Mouse (Mus musculus) heart, adult 18-20 months (tissue): ENCODE measurements around the gene Sec63. TPM values are rescaled to one million over a fixed set of nuclear protein-coding genes. Genes with fewer than 3 reads are reported as not detected.

Experiments
- DNase-seq, 2 experiments: peaks; one replicate each; pipeline ENCODE4 v3.0.0; 2021 to 2022; ENCODE audit warnings: mixed read lengths in 1 of 2
- total RNA-seq, 2 experiments: library from RNA; stranded (reverse); gene quantifications; 2 replicates each; pipeline ENCODE4 v1.2.3; 2021

Gene Sec63
- total RNA-seq, 2 experiments from 2014 or later: 29.5 to 37.7 TPM

DNA sequence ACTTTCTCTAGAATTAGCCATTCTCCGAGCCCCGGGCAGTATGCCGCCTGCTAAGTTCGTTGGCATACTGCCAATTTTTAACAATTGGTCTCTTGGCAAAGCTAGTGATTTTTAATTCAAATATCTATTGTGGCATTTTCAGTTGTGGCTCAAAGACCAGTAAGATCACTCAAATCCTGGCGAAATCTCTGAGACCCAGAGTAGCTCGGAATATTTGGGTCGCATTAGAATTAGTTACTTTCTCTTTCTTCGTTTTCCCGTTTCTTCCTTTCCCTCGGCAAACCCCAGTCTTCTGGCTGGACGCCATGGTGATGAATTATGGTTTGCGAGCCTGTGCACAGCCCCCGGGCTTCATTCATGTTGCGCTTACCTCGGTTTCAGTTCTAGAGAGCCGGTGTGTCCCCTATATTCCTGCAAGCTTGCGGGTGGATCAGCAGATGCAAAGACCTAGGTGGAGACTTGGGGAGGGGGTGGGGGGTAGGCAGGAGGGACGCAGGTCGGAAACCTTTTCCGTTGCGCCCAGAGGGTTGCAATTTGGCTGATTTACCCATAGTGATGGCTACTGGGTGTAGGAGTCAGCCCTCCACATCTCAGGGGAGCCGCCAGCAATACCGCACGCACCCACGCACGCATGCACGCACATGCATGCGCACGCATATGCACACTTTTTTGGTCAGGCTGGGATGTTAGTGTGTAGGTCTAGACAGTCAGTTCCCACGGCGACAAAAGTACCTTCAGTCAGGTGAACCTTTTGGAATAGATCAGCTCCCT, 102.5 kb downstream of the Sec63 start:
- DNase-seq: peak; percentile 37 to 70

DNA sequence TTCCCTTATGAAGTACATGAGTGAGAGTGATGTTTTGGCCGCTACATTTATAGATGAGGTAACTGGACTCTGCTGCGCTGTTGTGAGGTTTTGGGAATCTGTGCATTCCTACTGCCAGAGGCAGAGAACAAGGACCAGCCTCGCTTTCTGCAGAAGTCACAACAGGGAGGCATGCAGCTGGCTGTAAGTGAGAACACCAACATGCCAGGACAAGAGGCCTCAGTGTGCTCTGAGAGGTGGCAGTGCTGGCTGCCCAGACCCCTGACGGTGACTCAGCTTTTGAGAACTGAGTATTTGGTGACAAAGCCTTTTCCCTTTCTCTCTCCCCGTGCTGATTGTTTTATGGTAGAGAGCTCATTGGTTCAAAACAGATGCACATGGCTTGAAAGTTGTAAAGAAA, 103.4 kb downstream of the Sec63 start:
- peak in 1 of 2 experiments; percentile 32 for DNase-seq

DNA sequence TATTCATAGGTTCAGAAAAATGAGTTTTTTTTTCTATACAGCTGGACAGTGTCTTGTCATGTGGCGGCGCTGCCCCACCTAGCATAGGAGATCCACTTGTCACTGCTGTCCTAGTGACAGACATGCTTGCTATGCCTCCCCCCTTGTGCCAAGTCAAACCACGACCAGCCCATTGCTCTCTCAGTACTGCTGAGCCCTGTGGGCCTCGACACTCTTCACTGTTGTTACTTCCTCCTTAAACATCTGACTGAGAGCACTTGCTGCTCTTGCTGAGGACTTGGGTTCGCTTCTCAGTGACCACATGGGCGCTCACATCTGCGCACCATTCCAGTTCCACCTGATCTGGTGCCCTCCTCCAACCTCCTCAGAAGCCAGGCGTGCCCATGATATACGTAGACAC, 107.1 kb downstream of the Sec63 start:
- DNase-seq: no peak

DNA sequence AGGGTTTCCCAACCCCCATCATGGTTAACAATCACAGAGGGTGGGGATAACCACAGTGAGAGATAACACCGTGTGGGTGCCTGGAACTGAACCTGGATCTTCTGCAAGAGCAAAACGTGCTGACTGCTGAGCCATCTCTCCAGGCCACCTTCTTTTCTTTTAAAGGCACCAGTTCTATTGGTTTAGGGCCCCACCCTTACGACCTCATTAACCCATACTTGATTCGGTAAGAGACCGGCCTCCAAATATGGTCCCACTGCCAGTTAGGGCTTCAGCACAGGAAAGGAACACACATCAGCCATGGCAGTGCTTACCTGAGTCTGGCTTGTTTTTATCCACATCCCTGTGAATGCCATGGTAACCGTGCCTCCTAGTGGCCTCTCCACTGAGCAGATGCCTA, 108.2 kb downstream of the Sec63 start:
- no peak for DNase-seq

DNA sequence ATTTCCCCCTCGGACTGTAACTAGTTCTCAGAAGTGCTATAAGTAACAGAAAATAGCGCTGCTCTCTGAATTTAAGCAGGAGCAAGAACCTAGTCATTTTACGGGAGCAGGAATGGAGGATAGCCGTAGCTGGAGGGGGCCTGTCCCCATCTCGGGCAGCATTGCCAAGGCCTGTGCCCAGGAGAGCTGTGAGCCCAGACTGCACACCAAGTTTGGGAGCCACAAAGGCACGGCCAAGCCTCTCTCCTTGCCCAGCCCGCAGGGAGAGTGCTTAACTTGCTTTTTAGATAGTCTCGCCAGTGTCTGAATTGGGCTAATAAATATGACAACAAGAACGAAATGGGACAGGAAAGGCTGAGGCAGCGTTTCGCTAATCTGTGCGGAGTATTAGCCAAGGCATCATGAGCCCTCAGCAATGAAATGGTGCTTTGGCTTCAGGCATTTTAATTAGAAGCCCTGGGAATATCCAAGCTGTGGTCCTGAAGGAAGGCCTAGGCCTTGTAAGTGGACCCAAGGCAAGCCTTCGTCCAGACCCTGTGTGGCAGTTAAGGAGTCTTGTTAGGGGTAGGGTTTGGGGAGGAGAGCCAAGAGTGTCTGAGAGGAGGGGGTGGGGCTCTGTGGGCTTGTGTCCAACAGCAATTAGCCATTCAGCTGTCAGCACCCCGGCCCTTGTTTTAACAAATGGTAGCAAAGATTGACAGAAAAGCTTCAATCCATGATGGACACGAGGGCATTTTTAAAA, 111.1 kb downstream of the Sec63 start:
- no peak for DNase-seq

DNA sequence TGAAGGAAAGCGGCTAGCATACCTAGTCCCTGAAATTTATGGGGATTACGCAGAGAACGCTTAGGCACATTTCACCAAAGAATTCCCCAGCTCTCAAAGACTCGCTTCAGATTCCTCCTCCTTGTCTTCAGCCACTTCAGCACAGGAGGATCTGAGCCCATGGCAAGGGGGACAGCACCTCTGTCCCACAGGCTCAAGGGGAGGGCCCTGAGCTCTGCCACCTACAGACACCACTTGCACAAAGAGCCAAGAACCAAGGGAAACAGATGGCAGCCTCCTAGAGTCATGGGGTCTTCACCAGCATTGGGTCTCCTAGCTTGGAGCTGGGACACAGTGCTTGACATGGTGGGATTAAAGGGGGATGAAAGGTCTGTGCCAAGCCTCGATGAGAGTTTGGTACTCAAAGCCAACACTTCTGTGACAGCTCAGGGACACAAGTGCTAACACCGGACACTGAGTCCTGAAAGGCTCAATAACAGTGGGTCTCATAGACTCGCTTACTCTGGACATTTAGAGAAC, 111.8 kb downstream of the Sec63 start:
- no peak for DNase-seq

DNA sequence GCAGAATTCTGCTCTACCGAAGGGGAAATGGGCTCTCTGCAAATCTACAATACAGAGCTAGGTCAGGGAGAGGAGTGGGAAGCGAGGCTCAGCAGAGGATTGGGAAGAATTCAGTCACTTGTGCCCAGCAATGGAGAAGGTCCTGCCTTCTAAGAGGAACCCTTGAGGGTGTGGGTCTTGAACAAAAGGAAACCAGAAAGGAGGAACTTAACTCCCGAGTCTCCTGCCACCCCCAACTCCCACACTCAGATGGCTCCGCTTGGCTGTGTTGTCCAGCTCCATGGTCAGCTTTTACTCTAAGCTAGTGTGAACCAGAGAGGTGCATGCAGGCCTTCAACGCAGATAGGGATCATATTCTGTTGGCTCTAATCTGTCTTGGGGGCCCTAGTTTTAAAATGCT, 114.9 kb downstream of the Sec63 start:
- no peak for DNase-seq

DNA sequence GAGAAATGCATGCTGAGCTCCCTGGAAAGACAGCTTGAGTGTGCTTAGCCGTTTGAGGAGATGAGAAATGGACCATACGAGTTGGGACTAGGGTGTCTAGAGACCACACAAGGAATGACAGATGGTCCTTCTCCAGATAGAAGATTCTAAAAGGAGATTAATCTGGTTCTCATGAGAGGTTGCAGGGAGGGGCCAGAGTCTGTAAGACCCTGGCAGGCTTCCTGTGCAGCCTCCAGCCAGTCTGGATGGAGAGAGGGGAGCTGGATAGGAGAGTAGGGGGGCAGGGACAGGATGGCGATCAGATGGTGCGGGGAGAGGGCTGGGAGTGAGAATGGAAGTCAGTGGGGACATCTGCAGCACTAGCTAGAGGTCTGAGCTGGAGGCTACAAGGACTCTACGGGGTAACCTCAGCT, 118.0 kb downstream of the Sec63 start:
- no peak for DNase-seq

DNA sequence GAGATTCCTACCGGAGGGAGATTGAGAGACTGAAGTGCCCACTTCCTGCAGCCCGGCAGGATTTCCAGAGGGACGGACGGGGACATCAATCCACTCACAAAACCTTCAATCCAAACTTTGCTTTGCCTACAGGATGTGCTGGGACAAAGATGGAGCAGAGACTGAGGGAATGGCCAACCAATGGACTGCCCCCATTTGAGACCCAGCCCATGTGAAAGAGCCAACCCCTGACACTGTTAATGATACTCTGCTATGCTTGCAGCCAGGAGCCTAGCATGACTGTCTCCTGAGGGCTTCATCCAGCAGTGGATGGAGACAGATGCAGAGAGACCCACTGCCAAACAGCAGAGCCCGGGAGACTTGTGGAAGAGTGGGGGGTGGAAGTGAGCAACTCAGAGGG, 118.4 kb downstream of the Sec63 start:
- no peak for DNase-seq

Other genes with a start within 250 kb of the Sec63 start
- not detected for gene Nr2e1, start 177.9 kb upstream of the Sec63 start, total RNA-seq
- 10 to 100 TPM; 21.2 to 22.7 TPM for gene Ostm1, start 177.7 kb upstream of the Sec63 start, total RNA-seq
- gene Scml4, start 98.9 kb downstream of the Sec63 start, total RNA-seq: 1 to 10 TPM in 1 of 2 experiments, under 1 TPM in 1; 0.84 to 3.0 TPM